ENCODE assay signal across 18 mouse cellular contexts in the genomic region with DNA sequence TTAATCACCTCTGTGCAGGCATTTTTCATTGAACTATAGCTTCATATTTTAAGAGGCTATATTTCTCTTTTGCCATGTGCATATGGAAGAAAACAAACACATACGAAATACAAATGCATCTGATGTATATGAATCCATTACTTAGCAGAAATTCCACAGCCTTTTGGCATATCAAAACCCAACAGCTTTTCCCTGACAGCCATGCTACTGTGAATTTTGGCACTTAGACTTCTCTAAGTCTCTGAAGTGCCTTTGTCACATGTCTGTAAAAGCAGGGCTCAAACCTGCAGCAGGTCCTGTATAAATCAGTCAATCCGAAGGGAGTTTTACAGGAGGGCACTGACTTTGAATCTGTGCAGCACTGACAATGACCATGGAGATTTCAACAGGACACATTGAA.
"Had no signal": no experiment of that assay in that cellular context is flagged by ENCODE, and none has a peak within 500 bp of the region (broad histone marks: within the 10 kb centered on the region; RNA-seq: fewer than 3 reads in every experiment).

No protein-coding gene starts in this region.

- H3K9ac ChIP-seq: lung, embryonic 15.5 days; midbrain, embryonic 13.5 days; midbrain, embryonic 15.5 days; neural tube, embryonic 12.5 days had no signal

- ATAC-seq: lung, postnatal 0 days; midbrain, embryonic 13.5 days; midbrain, embryonic 15.5 days had no signal

- DNase-seq: lung, adult 2 months; lung, postnatal 14 days; lung, postnatal 36 days; right cerebral cortex, adult 18-20 months; right cerebral cortex, postnatal 25 days; right cerebral cortex, postnatal 4 days; spleen, adult 18-20 months; thymus, adult 18-20 months; thymus, postnatal 14 days; thymus, postnatal 36 days had no signal

- H3K9me3 ChIP-seq: lung, embryonic 15.5 days; midbrain, embryonic 13.5 days; midbrain, embryonic 15.5 days; neural tube, embryonic 12.5 days had no signal

- H3K4me2 ChIP-seq: lung, embryonic 15.5 days; midbrain, embryonic 11.5 days; midbrain, embryonic 13.5 days; midbrain, embryonic 15.5 days; neural tube, embryonic 12.5 days had no signal

- H3K27me3 ChIP-seq: lung, embryonic 15.5 days; megakaryocyte, embryonic 14.5 days; midbrain, embryonic 13.5 days; midbrain, embryonic 15.5 days; neural tube, embryonic 12.5 days had no signal

- H3K36me3 ChIP-seq: lung, embryonic 15.5 days; midbrain, embryonic 13.5 days; midbrain, embryonic 15.5 days; neural tube, embryonic 12.5 days had no signal

- H3K4me3 ChIP-seq: lung, embryonic 15.5 days; megakaryocyte, embryonic 14.5 days; midbrain, embryonic 13.5 days; midbrain, embryonic 15.5 days; neural tube, embryonic 12.5 days had no signal

- H3K4me1 ChIP-seq: lung, embryonic 15.5 days; megakaryocyte, embryonic 14.5 days; midbrain, embryonic 13.5 days; midbrain, embryonic 15.5 days; neural tube, embryonic 12.5 days had no signal

- H3K27ac ChIP-seq: lung, embryonic 15.5 days; macrophage; midbrain, embryonic 13.5 days; midbrain, embryonic 15.5 days; neural tube, embryonic 12.5 days had no signal
